Mouse (Mus musculus) small intestine, adult 2 months (tissue): ENCODE data around the gene Gm6370.

Source experiments
- CTCF ChIP-seq: fragments of 200-500 bp; IDR thresholded peaks from 2 replicates; pipeline ENCODE4 v1.5.1; 2012; ENCODE audit warnings: low read depth, mild to moderate bottlenecking, control low read depth, inconsistent platforms, low read length, moderate library complexity, mixed read lengths; ENCODE audit not compliant: insufficient replicate concordance, insufficient read length; ENCODE audit errors: extremely low read depth
- POLR2A ChIP-seq: fragments of 200-500 bp; IDR thresholded peaks from 2 replicates; pipeline ENCODE4 v1.6.1; 2012; ENCODE audit warnings: low read depth, mild to moderate bottlenecking, control low read depth, inconsistent platforms, low read length, moderate library complexity

- TF ChIP-seq CTCF (no peak), POLR2A (no peak)
Measured at GRCm38 (mm10) chr5:146442767-146443166, 48.4 kb upstream of the Gm6370 start.
